In genomic region chr12:58924025-58924424, GRCm38 (mm10) we compare ENCODE assay signal across 8 mouse cellular contexts.
DNase-seq lines count a peak whose midpoint lies in the region; ATAC-seq lines count a peak whose summit lies in the region.

No protein-coding gene starts in this region.

- whole genome bisulfite sequencing in midbrain, embryonic 11.5 days, result 76% methylated on average over 3 of the region's 3 CpGs
- whole genome bisulfite sequencing in midbrain, embryonic 16.5 days, result 72% methylated on average over 3 of the region's 3 CpGs
- 68% methylated on average over 3 of the region's 3 CpGs for WGBS in embryonic facial prominence, embryonic 10.5 days
- WGBS in neural tube, embryonic 11.5 days, result 78% methylated on average over 3 of the region's 3 CpGs

- no peak overlapping the region for H3K9ac ChIP-seq in midbrain, embryonic 11.5 days (ENCODE audit: low read length)
- no peak overlapping the region for H3K9ac ChIP-seq in midbrain, embryonic 16.5 days (ENCODE audit: low read depth, low read length)
- no peak overlapping the region for H3K9ac ChIP-seq in neural tube, embryonic 11.5 days (ENCODE audit: low read length)

- H3K36me3 ChIP-seq in midbrain, embryonic 11.5 days (ENCODE audit: control insufficient read depth, insufficient read depth, low read length), result no peaks in the 10 kb centered on the region
- no peaks in the 10 kb centered on the region for H3K36me3 ChIP-seq in midbrain, embryonic 16.5 days (ENCODE audit: control insufficient read depth, insufficient read depth, low read length)
- no peaks in the 10 kb centered on the region for H3K36me3 ChIP-seq in embryonic facial prominence, embryonic 10.5 days (replicated peaks)
- no peaks in the 10 kb centered on the region for H3K36me3 ChIP-seq in neural tube, embryonic 11.5 days (ENCODE audit: control insufficient read depth, insufficient read depth, low read length)

- ATAC-seq in cerebellum, adult (ENCODE audit: insufficient number of reproducible peaks, low FRiP score, low TSS enrichment), result no peak
- no peak for ATAC-seq in midbrain, embryonic 11.5 days (ENCODE audit: low FRiP score)
- ATAC-seq in midbrain, embryonic 16.5 days, result no peak
- ATAC-seq in neural tube, embryonic 11.5 days (ENCODE audit: insufficient read depth, low FRiP score, low TSS enrichment), result no peak
- ATAC-seq in erythroblast, adult 5-6 weeks (replicated peaks; ENCODE audit: low FRiP score, poor library complexity, severe bottlenecking), result no peak

- H3K27ac ChIP-seq in midbrain, embryonic 11.5 days (ENCODE audit: low read depth, low read length), result no peak overlapping the region
- H3K27ac ChIP-seq in midbrain, embryonic 16.5 days (ENCODE audit: low read length), result no peak overlapping the region
- H3K27ac ChIP-seq in embryonic facial prominence, embryonic 10.5 days (replicated peaks), result no peak overlapping the region
- H3K27ac ChIP-seq in neural tube, embryonic 11.5 days (ENCODE audit: low read depth, low read length), result no peak overlapping the region

- H3K9me3 ChIP-seq in midbrain, embryonic 11.5 days (ENCODE audit: control insufficient read depth, low read length), result no peaks in the 10 kb centered on the region
- H3K9me3 ChIP-seq in midbrain, embryonic 16.5 days (replicated peaks; ENCODE audit: control insufficient read depth, low read length, poor library complexity, severe bottlenecking), result no peaks in the 10 kb centered on the region
- H3K9me3 ChIP-seq in embryonic facial prominence, embryonic 10.5 days, result no peaks in the 10 kb centered on the region
- no peaks in the 10 kb centered on the region for H3K9me3 ChIP-seq in neural tube, embryonic 11.5 days (ENCODE audit: control insufficient read depth, low read length)

- H3K4me3 ChIP-seq in midbrain, embryonic 11.5 days (ENCODE audit: low read depth, low read length), result no peak overlapping the region
- no peak overlapping the region for H3K4me3 ChIP-seq in midbrain, embryonic 16.5 days (ENCODE audit: low read depth, low read length)
- no peak overlapping the region for H3K4me3 ChIP-seq in embryonic facial prominence, embryonic 10.5 days
- H3K4me3 ChIP-seq in neural tube, embryonic 11.5 days (ENCODE audit: low read depth, low read length), result no peak overlapping the region

- peak; percentile 1 for DNase-seq in cerebellum, adult 11 months
- peak; percentile 92 for DNase-seq in midbrain, embryonic 11.5 days (ENCODE audit: low spot score, missing footprints)
- peak; percentile 44 for DNase-seq in embryonic facial prominence, embryonic 10.5 days (ENCODE audit: low spot score)
- peak; percentile 55 for DNase-seq in layer of hippocampus, adult 9-10 months (ENCODE audit: low spot score)
- peak; percentile 32 for DNase-seq in neural tube, embryonic 11.5 days (ENCODE audit: low spot score)

- no peaks in the 10 kb centered on the region for H3K27me3 ChIP-seq in midbrain, embryonic 11.5 days (ENCODE audit: control insufficient read depth, insufficient read depth, low read length)
- no peaks in the 10 kb centered on the region for H3K27me3 ChIP-seq in midbrain, embryonic 16.5 days (ENCODE audit: control insufficient read depth, insufficient read depth, low read depth, low read length)
- no peaks in the 10 kb centered on the region for H3K27me3 ChIP-seq in embryonic facial prominence, embryonic 10.5 days (replicated peaks; ENCODE audit: low read depth, poor library complexity, severe bottlenecking)
- H3K27me3 ChIP-seq in neural tube, embryonic 11.5 days (ENCODE audit: control insufficient read depth, insufficient read depth, low read length), result no peaks in the 10 kb centered on the region

- H3K4me1 ChIP-seq in midbrain, embryonic 11.5 days (ENCODE audit: control insufficient read depth, insufficient read depth, low read length), result no peaks in the 10 kb centered on the region
- H3K4me1 ChIP-seq in midbrain, embryonic 16.5 days (ENCODE audit: control insufficient read depth, insufficient read depth, low read length), result no peaks in the 10 kb centered on the region
- H3K4me1 ChIP-seq in embryonic facial prominence, embryonic 10.5 days, result no peaks in the 10 kb centered on the region
- no peaks in the 10 kb centered on the region for H3K4me1 ChIP-seq in neural tube, embryonic 11.5 days (ENCODE audit: control insufficient read depth, insufficient read depth, low read length)

- no peak overlapping the region for H3K4me2 ChIP-seq in midbrain, embryonic 11.5 days
- no peak overlapping the region for H3K4me2 ChIP-seq in midbrain, embryonic 16.5 days (ENCODE audit: low read length)
- H3K4me2 ChIP-seq in neural tube, embryonic 11.5 days (ENCODE audit: low read depth), result no peak overlapping the region

Comparison
In these comparisons a context has a peak if more than half of its experiments do, and no peak if none do; other contexts are left out.
1. DNase-seq: peak in every context shown above with its lines; median percentile 92 in midbrain, embryonic 11.5 days; 55 in layer of hippocampus, adult 9-10 months; 44 in embryonic facial prominence, embryonic 10.5 days; 32 in neural tube, embryonic 11.5 days; 1 in cerebellum, adult 11 months.